ENCODE assay signal across 29 mouse cellular contexts in genomic region chr8:114165741-114166140, GRCm38 (mm10). TPM values are rescaled to one million over a fixed set of nuclear protein-coding genes. Genes with fewer than 3 reads are reported as not detected.
DNase-seq lines count a peak whose midpoint lies in the region; ATAC-seq and TF ChIP-seq lines count a peak whose summit lies in the region.
"Had no signal": no experiment of that assay in that cellular context is flagged by ENCODE, and none has a peak within 500 bp of the region (broad histone marks: within the 10 kb centered on the region; RNA-seq: fewer than 3 reads in every experiment).

No protein-coding gene starts in this region.

- H3K4me3 ChIP-seq in forebrain, embryonic 12.5 days (replicated peaks), result no peak overlapping the region
- no peak overlapping the region for H3K4me3 ChIP-seq in forebrain, embryonic 13.5 days
- H3K4me3 ChIP-seq in hindbrain, postnatal 0 days (ENCODE audit: low read length), result no peak overlapping the region
- H3K4me3 ChIP-seq in hindbrain, embryonic 11.5 days (ENCODE audit: low read depth, low read length), result no peak overlapping the region
- H3K4me3 ChIP-seq in gastrocnemius, adult 2 months, result no peak overlapping the region
- no peak overlapping the region for H3K4me3 ChIP-seq in layer of hippocampus, adult 2 months
- H3K4me3 ChIP-seq: embryonic facial prominence, embryonic 12.5 days; embryonic facial prominence, embryonic 15.5 days; heart, embryonic 10.5 days; heart, embryonic 13.5 days; hindbrain, embryonic 12.5 days; hindbrain, embryonic 15.5 days; intestine, embryonic 15.5 days had no signal

- WGBS in forebrain, embryonic 12.5 days, result 49% methylated on average over 2 of the region's 2 CpGs
- WGBS in forebrain, embryonic 13.5 days, result 33% methylated on average over 2 of the region's 2 CpGs
- 35% methylated on average over 2 of the region's 2 CpGs for WGBS in hindbrain, postnatal 0 days
- WGBS in hindbrain, embryonic 11.5 days, result 62% methylated on average over 2 of the region's 2 CpGs

- 0 out of 2 replicates have a peak, but pooled peaks have one; percentile 33 for ATAC-seq in forebrain, embryonic 12.5 days (ENCODE audit: low FRiP score)
- no peak for ATAC-seq in forebrain, embryonic 13.5 days
- no peak for ATAC-seq in hindbrain, postnatal 0 days
- no peak for ATAC-seq in hindbrain, embryonic 11.5 days (ENCODE audit: low FRiP score)
- ATAC-seq: intestine, embryonic 15.5 days had no signal

- no peak overlapping the region for H3K9ac ChIP-seq in forebrain, embryonic 12.5 days
- no peak overlapping the region for H3K9ac ChIP-seq in forebrain, embryonic 13.5 days
- H3K9ac ChIP-seq in hindbrain, postnatal 0 days (replicated peaks; ENCODE audit: low read length), result no peak overlapping the region
- no peak overlapping the region for H3K9ac ChIP-seq in hindbrain, embryonic 11.5 days (ENCODE audit: low read depth, low read length)
- H3K9ac ChIP-seq: embryonic facial prominence, embryonic 12.5 days; embryonic facial prominence, embryonic 15.5 days; heart, embryonic 13.5 days; hindbrain, embryonic 12.5 days; hindbrain, embryonic 15.5 days; intestine, embryonic 15.5 days had no signal

- no peaks in the 10 kb centered on the region for H3K36me3 ChIP-seq in forebrain, embryonic 12.5 days (replicated peaks)
- H3K36me3 ChIP-seq in forebrain, embryonic 13.5 days (ENCODE audit: poor library complexity, severe bottlenecking), result no peaks in the 10 kb centered on the region
- H3K36me3 ChIP-seq in hindbrain, postnatal 0 days (ENCODE audit: insufficient read depth, low read length), result no peaks in the 10 kb centered on the region
- H3K36me3 ChIP-seq in hindbrain, embryonic 11.5 days (ENCODE audit: control insufficient read depth, insufficient read depth, low read length), result no peaks in the 10 kb centered on the region
- H3K36me3 ChIP-seq: embryonic facial prominence, embryonic 12.5 days; embryonic facial prominence, embryonic 15.5 days; G1E; heart, embryonic 10.5 days; heart, embryonic 13.5 days; hindbrain, embryonic 12.5 days; hindbrain, embryonic 15.5 days; intestine, embryonic 15.5 days had no signal

- TF ChIP-seq CTCF in hindbrain, postnatal 0 days (IDR thresholded peaks at IDR 0.05; ENCODE audit: low read depth), result no peak
- TF ChIP-seq CTCF in gastrocnemius, adult 2 months (IDR thresholded peaks at IDR 0.05), result no peak
- TF ChIP-seq CTCF in layer of hippocampus, adult 2 months (conservative IDR thresholded peaks at IDR 0.05), result no peak

- peaks cover 6% of the 10 kb centered on the region; the same call in 1 of the 2 replicates for H3K4me1 ChIP-seq in forebrain, embryonic 12.5 days
- peaks cover 4% of the 10 kb centered on the region; the same call in 1 of the 2 replicates for H3K4me1 ChIP-seq in forebrain, embryonic 13.5 days
- H3K4me1 ChIP-seq in hindbrain, postnatal 0 days (ENCODE audit: insufficient read depth, low read length), result no peaks in the 10 kb centered on the region
- H3K4me1 ChIP-seq in hindbrain, embryonic 11.5 days (replicated peaks; ENCODE audit: control insufficient read depth, insufficient read depth, low read length), result no peaks in the 10 kb centered on the region
- H3K4me1 ChIP-seq: embryonic facial prominence, embryonic 12.5 days; embryonic facial prominence, embryonic 15.5 days; heart, embryonic 10.5 days; heart, embryonic 13.5 days; intestine, embryonic 15.5 days had no signal

- no peaks in the 10 kb centered on the region for H3K27me3 ChIP-seq in forebrain, embryonic 12.5 days
- H3K27me3 ChIP-seq in forebrain, embryonic 13.5 days, result no peaks in the 10 kb centered on the region
- H3K27me3 ChIP-seq in hindbrain, postnatal 0 days (ENCODE audit: insufficient read depth, low read length), result no peaks in the 10 kb centered on the region
- H3K27me3 ChIP-seq in hindbrain, embryonic 11.5 days (ENCODE audit: control insufficient read depth, insufficient read depth, low read length), result no peaks in the 10 kb centered on the region
- H3K27me3 ChIP-seq: CH12.LX; embryonic facial prominence, embryonic 12.5 days; embryonic facial prominence, embryonic 15.5 days; heart, embryonic 13.5 days; hindbrain, embryonic 12.5 days; hindbrain, embryonic 15.5 days; intestine, embryonic 15.5 days had no signal

- H3K27ac ChIP-seq in forebrain, embryonic 12.5 days, result no peak overlapping the region
- no peak overlapping the region for H3K27ac ChIP-seq in forebrain, embryonic 13.5 days
- H3K27ac ChIP-seq in hindbrain, postnatal 0 days, result no peak overlapping the region
- H3K27ac ChIP-seq in hindbrain, embryonic 11.5 days (ENCODE audit: low read depth, low read length), result no peak overlapping the region
- H3K27ac ChIP-seq in gastrocnemius, adult 2 months, result no peak overlapping the region
- no peak overlapping the region for H3K27ac ChIP-seq in layer of hippocampus, adult 2 months
- H3K27ac ChIP-seq: embryonic facial prominence, embryonic 12.5 days; embryonic facial prominence, embryonic 15.5 days; heart, embryonic 10.5 days; heart, embryonic 13.5 days; hindbrain, embryonic 12.5 days; intestine, embryonic 15.5 days had no signal

- DNase-seq in hindbrain, postnatal 0 days (ENCODE audit: low spot score), result peak; percentile 24
- no peak for DNase-seq in hindbrain, embryonic 11.5 days (ENCODE audit: low spot score)
- DNase-seq in MN1 (ENCODE audit: low spot score), result peak; percentile 52
- DNase-seq in forelimb bud, embryonic 11.5 days (ENCODE audit: low read depth, low spot score), result peak; percentile 19
- DNase-seq in gastrocnemius, adult 2 months, result no peak
- no peak for DNase-seq in layer of hippocampus, adult 2 months (ENCODE audit: low spot score in 2 of 2)
- DNase-seq: adrenal gland, adult 2 months; adrenal gland, postnatal 14 days; B cell, adult 2 months; cerebellum, adult 11-12 months; cerebellum, adult 8-10 months; cerebellum, postnatal 25 days; gastrocnemius, postnatal 14 days; heart, adult 18-20 months; heart, postnatal 14 days; heart, postnatal 4 days; kidney, adult 11 months had no signal

- intact Hi-C loops in gastrocnemius, adult 2 months (cut with DNase I), result no loop called here

- H3K4me2 ChIP-seq in forebrain, embryonic 12.5 days, result no peak overlapping the region
- no peak overlapping the region for H3K4me2 ChIP-seq in forebrain, embryonic 13.5 days
- no peak overlapping the region for H3K4me2 ChIP-seq in hindbrain, postnatal 0 days (ENCODE audit: low read depth, low read length)
- H3K4me2 ChIP-seq in hindbrain, embryonic 11.5 days (replicated peaks; ENCODE audit: low read depth, low read length), result no peak overlapping the region
- H3K4me2 ChIP-seq: embryonic facial prominence, embryonic 12.5 days; embryonic facial prominence, embryonic 15.5 days; heart, embryonic 13.5 days; hindbrain, embryonic 12.5 days; hindbrain, embryonic 15.5 days; intestine, embryonic 15.5 days had no signal

- H3K9me3 ChIP-seq in forebrain, embryonic 12.5 days, result no peaks in the 10 kb centered on the region
- H3K9me3 ChIP-seq in forebrain, embryonic 13.5 days (replicated peaks), result no peaks in the 10 kb centered on the region; the same call in 1 of the 2 replicates
- no peaks in the 10 kb centered on the region for H3K9me3 ChIP-seq in hindbrain, postnatal 0 days (ENCODE audit: low read length)
- H3K9me3 ChIP-seq in hindbrain, embryonic 11.5 days (ENCODE audit: control insufficient read depth, low read length), result no peaks in the 10 kb centered on the region
- H3K9me3 ChIP-seq: embryonic facial prominence, embryonic 12.5 days; embryonic facial prominence, embryonic 15.5 days; heart, embryonic 10.5 days; heart, embryonic 13.5 days; hindbrain, embryonic 12.5 days; hindbrain, embryonic 15.5 days; intestine, embryonic 15.5 days had no signal

RNA-seq across cellular contexts. Expression of gene Nudt7, which starts 32.4 kb away (rescaled TPM):
- 7.3 and 7.8 TPM in 2 replicates for polyA plus RNA-seq in forebrain, embryonic 12.5 days (2016; fragmentation: Nextera tagmentation; extraction: Ambion mirVana)
- 4.9 and 7.6 TPM in 2 replicates for polyA plus RNA-seq in forebrain, embryonic 13.5 days (2015; fragmentation: Nextera tagmentation; extraction: Ambion mirVana)
- total RNA-seq in hindbrain, postnatal 0 days (2014; rRNA removed), result 2.2 and 3.3 TPM in 2 replicates
- polyA plus RNA-seq in hindbrain, postnatal 0 days (2015; fragmentation: Nextera tagmentation; extraction: Ambion mirVana), result 7.4 and 7.7 TPM in 2 replicates
- polyA plus RNA-seq in hindbrain, embryonic 11.5 days (2014; fragmentation: Nextera tagmentation; extraction: Ambion mirVana), result 9.1 and 12.1 TPM in 2 replicates
- total RNA-seq in gastrocnemius, adult 2 months (2021), result 10 to 100 TPM; 18.4 to 37.6 TPM
- 1 to 10 TPM; 4.6 to 4.9 TPM for total RNA-seq in layer of hippocampus, adult 2 months (2021)
- polyA plus RNA-seq: G1E had no signal

RNA-seq across cellular contexts. Expression of gene Vat1l, which starts 39.7 kb away (rescaled TPM):
- polyA plus RNA-seq in forebrain, embryonic 12.5 days (2016; fragmentation: Nextera tagmentation; extraction: Ambion mirVana), result 15.9 and 16.0 TPM in 2 replicates
- 14.8 and 20.5 TPM in 2 replicates for polyA plus RNA-seq in forebrain, embryonic 13.5 days (2015; fragmentation: Nextera tagmentation; extraction: Ambion mirVana)
- total RNA-seq in hindbrain, postnatal 0 days (2014; rRNA removed), result 160 and 175 TPM in 2 replicates
- 62.2 and 74.0 TPM in 2 replicates for polyA plus RNA-seq in hindbrain, postnatal 0 days (2015; fragmentation: Nextera tagmentation; extraction: Ambion mirVana)
- polyA plus RNA-seq in hindbrain, embryonic 11.5 days (2014; fragmentation: Nextera tagmentation; extraction: Ambion mirVana), result 11.1 and 12.2 TPM in 2 replicates
- total RNA-seq in gastrocnemius, adult 2 months (2021), result under 1 TPM; 0.45 to 0.69 TPM
- total RNA-seq in layer of hippocampus, adult 2 months (2021), result 10 to 100 TPM; 13.1 to 16.6 TPM
- total RNA-seq: CH12.LX; common myeloid progenitor, adult 5-6 weeks had no signal
- polyA plus RNA-seq: G1E had no signal

Comparison
In these comparisons a context has a peak if more than half of its experiments do, and no peak if none do; other contexts are left out.
1. DNase-seq: peak in hindbrain, postnatal 0 days (single experiment), MN1 (single experiment) and forelimb bud, embryonic 11.5 days (single experiment); none in hindbrain, embryonic 11.5 days (single experiment), gastrocnemius, adult 2 months (single experiment) and layer of hippocampus, adult 2 months (0 of 2).